Mouse (Mus musculus) olfactory bulb, adult 2 months (tissue): ENCODE results near the gene Mrps5. TPM values are rescaled to one million over a fixed set of nuclear protein-coding genes. Genes with fewer than 3 reads are reported as not detected.

Source experiments
- H3K27ac ChIP-seq: fragments of 200-500 bp; 2 replicates; pipeline ENCODE4 v1.5.1; 2012; ENCODE audit warnings: low read depth, low read length; ENCODE audit not compliant: insufficient read depth
- H3K4me1 ChIP-seq: fragments of 200-500 bp; 2 replicates; pipeline ENCODE4 v1.6.1; 2012; ENCODE audit warnings: low read length; ENCODE audit not compliant: control insufficient read depth, insufficient read depth
- H3K4me3 ChIP-seq: fragments of 200-500 bp; 2 replicates; pipeline ENCODE4 v1.5.1; 2012; ENCODE audit warnings: mild to moderate bottlenecking, low read depth, low read length, moderate library complexity; ENCODE audit not compliant: insufficient read depth
- CTCF ChIP-seq: fragments of 200-500 bp; IDR thresholded peaks from 2 replicates; pipeline ENCODE4 v1.5.1; 2012; ENCODE audit warnings: low read depth, mild to moderate bottlenecking, low read length, moderate library complexity; ENCODE audit not compliant: insufficient read depth
- POLR2A ChIP-seq: fragments of 200-500 bp; IDR thresholded peaks from 2 replicates; pipeline ENCODE4 v1.6.1; 2012; ENCODE audit warnings: mild to moderate bottlenecking, low read depth, low read length, moderate library complexity; ENCODE audit not compliant: insufficient read depth
- WGBS: fragments of 180-500 bp; shearing (Covaris S2); methylation state at CpG from one replicate; pipeline ENCODE4 v1.1.7; 2018; 5-methylcytosine and 5-hydroxymethylcytosine counted together
- polyA plus RNA-seq: library from polyadenylated mRNA; stranded (reverse); fragments of >200 nt; gene quantifications from 2 replicates; pipeline ENCODE4 v1.2.4, GENCODE M21; 2012; ENCODE audit warnings: low replicate concordance; ENCODE audit not compliant: missing spikeins, insufficient read depth, insufficient read length

The Mrps5 gene
- polyA plus RNA-seq, 1 experiment: not detected

DNA sequence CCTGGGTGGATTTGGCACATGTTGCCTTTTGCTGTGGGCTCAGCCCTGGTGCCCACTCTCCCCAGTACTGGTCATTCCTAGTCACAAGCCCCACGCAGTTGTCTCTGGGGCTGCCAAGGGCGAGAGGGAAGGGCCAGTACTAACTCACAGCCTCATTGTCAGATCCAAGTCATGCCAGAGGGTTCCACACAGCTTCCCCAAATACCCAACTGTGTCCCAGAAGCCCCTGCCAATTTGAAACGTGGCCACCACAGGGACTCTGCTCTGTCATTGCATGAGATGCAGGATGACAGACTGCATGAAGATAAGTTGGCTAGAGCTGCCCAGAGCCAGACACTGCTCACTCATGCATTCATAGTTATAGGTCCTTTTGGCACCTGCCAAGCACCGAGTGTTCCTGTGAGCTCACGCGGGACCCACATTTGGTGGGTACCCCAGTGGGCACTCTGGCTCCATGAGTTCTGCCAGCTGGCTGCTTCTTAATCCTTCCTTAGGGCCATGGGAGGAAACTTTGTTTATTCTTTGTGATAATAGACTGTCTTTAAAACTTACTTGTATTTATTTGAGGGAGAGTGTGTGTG, 41.1 kb downstream of the Mrps5 start:
- WGBS: 38% methylated on average over 6 of the region's 6 CpGs

DNA sequence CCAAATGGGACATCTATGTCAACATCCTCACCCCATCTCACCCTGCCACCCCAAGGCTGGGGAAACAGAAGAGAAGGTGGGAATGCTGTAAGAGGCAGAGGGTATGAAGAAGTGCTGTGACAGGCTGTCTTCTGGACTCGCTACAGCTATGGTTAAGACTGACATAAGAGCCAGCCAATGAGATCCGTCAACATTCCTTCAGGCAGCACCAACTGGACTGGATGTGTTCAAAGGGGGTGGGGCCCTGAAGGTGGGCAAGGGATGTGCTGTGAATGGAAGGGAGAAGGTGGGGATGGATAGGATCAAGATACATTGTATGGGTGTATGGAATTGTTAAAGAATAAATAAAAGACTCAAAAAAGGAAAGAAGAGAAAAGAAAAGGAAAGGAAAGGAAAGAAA, 45.6 kb downstream of the Mrps5 start:
- TF ChIP-seq POLR2A: no peak
- no peak for TF ChIP-seq CTCF
- Histone ChIP-seq H3K4me1 (no peaks in the 10 kb centered on the region), H3K27ac (no peak overlapping the region), H3K4me3 (no peak overlapping the region)
- 66% methylated on average over 2 of the region's 2 CpGs for WGBS

More for the DNA sequence above, 41.1 kb downstream of the Mrps5 start:
- no peak for TF ChIP-seq POLR2A
- TF ChIP-seq CTCF: no peak
- Histone ChIP-seq H3K27ac (no peak overlapping the region), H3K4me3 (no peak overlapping the region), H3K4me1 (no peaks in the 10 kb centered on the region)

DNA sequence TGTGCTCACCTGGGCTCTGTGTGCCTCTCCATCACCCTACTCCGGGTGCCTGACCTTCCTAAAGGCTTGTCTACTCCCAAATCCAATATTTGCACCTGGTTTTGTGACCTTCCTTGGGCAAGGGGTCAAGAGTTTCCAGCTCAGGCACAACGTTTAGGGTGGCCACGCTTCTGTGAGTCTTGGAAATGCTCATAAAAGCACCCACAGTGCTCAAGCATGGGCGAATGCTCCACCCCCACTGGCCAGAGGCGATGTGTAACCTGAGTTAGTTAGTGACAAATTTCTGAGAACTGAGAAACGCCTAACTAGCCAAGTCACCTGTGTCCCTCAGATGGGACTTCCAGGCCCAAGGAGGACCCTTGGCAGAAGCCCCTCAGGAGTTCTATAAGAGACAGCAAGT, 48.6 kb downstream of the Mrps5 start:
- no peak overlapping the region for H3K4me3 ChIP-seq
- WGBS: 79% methylated on average over 6 of the region's 6 CpGs
- TF ChIP-seq CTCF: no peak
- no peak for TF ChIP-seq POLR2A
- no peaks in the 10 kb centered on the region for H3K4me1 ChIP-seq
- no peak overlapping the region for H3K27ac ChIP-seq

DNA sequence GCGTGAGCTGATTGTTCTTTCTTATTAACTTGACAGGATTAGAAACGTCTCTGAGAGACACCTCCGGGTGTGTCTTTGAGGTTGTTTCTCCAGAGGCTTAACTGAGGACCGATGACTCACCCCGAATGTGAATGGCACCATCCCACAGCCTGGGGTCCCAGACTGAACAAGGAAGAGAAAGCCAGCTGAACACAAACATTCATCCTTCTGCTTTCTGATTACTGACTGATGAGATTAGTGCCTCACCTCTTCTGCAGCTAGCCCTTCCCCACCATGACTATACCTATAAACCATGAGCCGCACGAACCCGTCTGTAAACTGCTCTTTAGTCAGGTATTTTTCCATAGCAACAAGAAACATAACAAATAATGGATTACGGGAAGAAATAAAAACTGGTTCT, 52.0 kb downstream of the Mrps5 start:
- TF ChIP-seq POLR2A (no peak), CTCF (no peak)
- no peaks in the 10 kb centered on the region for H3K4me1 ChIP-seq
- WGBS: 46% methylated on average over 9 of the region's 9 CpGs

DNA sequence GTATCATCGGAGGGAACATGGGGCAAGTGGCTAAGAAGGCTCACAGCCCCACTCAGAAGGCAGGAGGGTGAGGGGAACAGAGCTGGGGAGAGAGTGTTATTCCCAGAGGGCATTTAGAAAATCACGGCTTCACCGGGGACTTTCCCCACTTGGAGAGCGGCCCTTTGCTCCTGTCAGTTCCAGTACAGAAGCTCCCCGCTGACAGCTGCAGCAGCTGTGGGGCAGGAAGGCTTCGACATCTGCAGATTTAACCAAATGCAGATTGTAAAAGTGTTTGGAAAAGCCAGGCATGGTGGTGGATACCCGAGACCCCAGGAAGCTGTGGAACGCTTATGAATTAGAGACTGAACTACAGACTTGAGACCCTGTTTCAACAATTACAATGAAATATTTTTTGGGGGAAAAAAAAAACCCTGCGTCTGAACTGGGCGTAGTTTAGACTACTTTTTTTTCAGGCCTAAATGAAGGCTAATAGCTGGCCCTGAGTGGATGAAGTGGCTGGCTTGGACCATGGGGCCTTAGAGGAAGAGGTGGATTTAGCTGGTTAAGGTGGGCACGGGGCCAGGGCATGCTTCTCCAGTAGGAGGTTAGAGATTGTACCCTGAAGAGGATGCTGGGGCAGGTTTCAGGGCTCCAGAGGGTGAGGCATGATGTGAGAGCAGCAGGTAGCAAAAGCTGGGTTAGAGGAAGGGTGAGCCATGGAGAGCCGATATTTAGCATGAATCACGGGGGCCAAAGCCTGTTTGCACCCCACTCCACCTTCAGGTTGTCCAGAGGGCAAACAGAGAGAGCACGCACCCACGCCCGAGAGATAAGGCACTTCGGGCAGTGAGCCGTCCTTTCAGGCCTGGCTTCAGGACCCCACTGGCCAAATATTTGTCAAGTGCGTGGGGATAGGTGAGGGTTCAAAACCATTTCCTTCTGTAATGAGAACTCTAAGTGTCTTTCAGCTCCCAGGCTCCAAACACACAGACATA, 57.0 kb downstream of the Mrps5 start:
- no peaks in the 10 kb centered on the region for H3K4me1 ChIP-seq
- WGBS: 75% methylated on average over 19 of the region's 19 CpGs
- no peak overlapping the region for H3K4me3 ChIP-seq
- no peak for TF ChIP-seq POLR2A
- no peak overlapping the region for H3K27ac ChIP-seq

More for the DNA sequence above, 52.0 kb downstream of the Mrps5 start:
- no peak overlapping the region for H3K4me3 ChIP-seq
- H3K27ac ChIP-seq: no peak overlapping the region

DNA sequence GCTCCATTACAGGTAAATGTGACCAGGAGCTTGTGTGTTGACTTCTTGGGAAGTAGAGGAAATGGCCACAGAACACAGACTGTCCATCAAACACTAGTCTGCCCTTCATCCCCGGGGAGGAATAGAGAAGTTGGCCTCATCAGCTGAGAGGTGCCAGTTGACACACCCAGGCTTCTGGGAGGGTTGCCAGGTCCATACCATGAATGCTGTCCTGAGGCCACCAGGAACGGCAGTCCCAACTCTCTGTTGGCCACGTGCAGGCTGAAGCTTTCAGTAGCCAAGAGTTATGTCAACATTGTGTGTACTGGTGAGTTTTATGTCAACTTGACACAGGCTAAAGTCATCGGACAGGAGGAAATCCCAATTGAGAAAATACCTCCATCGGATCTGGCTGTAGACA, 59.9 kb downstream of the Mrps5 start:
- Histone ChIP-seq H3K4me1 (no peaks in the 10 kb centered on the region), H3K27ac (no peak overlapping the region), H3K4me3 (no peak overlapping the region)
- TF ChIP-seq POLR2A (no peak), CTCF (no peak)
- WGBS: 69% methylated on average over 5 of the region's 5 CpGs

DNA sequence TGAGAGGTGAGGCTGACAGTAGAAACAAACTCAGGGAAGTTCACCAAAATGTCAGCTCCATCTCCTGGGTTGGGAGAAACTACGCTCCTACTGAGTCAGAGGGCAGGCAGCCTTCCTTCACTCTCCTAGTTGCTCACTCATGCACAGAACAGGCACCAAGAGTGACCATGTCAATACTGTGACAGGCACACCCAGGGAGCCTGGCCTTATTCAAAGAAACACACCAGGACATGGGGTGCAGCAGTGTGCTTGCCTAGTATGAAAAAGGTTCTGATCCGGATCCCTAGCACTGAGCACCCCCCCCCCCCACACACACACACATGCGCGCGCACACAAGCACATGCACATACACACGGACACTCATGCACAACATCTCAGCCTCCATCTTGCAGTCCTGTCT, 61.1 kb downstream of the Mrps5 start:
- WGBS: 88% methylated on average over 6 of the region's 6 CpGs

DNA sequence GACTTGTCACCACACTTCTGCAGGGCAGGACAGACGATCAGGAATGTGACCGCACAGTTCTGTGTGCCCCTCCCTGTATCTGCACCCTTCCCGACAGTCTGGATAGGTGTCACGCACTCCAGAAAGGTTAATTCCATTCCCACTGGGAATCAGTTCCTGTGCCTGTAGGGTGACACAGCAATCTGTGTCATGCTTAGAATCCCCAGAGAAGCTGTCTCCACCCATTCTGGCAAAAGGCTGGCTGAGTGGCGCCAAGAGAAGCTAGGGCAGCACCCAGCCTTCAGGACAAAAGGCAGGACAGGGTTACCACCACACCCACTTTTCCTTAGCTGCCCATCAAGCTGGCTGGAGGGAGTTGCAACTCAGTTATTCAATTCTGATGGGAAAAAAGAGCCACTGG, 62.9 kb downstream of the Mrps5 start:
- no peak overlapping the region for H3K27ac ChIP-seq
- TF ChIP-seq CTCF (no peak), POLR2A (no peak)
- 56% methylated on average over 5 of the region's 5 CpGs for WGBS

More for the DNA sequence above, 61.1 kb downstream of the Mrps5 start:
- H3K4me3 ChIP-seq: no peak overlapping the region
- no peaks in the 10 kb centered on the region for H3K4me1 ChIP-seq
- TF ChIP-seq POLR2A (no peak), CTCF (no peak)
- no peak overlapping the region for H3K27ac ChIP-seq

DNA sequence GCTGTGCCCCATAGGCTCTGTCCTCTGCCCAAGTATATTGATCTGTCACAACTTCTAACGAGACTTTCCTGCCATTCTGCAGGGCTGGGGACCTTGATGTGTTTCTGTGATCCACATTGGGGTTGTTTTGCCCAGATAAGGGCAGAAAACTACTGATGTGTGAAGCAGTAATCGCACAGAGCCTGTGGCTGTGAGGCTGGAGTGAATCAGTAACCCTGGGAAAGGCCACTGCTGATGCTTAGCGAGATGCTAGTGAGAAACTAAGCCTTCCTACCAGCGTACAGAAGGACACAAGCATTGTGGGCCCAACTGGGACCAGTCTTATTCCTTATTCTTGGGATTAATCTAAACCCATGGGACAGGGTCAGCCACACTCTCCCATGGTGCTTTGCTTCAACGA, 64.6 kb downstream of the Mrps5 start:
- Histone ChIP-seq H3K4me3 (no peak overlapping the region), H3K27ac (no peak overlapping the region), H3K4me1 (peaks cover 7% of the 10 kb centered on the region)
- 73% methylated on average over 5 of the region's 5 CpGs for WGBS
- TF ChIP-seq POLR2A: no peak
- TF ChIP-seq CTCF: no peak

More for the DNA sequence above, 62.9 kb downstream of the Mrps5 start:
- H3K4me1 ChIP-seq: no peaks in the 10 kb centered on the region
- no peak overlapping the region for H3K4me3 ChIP-seq

DNA sequence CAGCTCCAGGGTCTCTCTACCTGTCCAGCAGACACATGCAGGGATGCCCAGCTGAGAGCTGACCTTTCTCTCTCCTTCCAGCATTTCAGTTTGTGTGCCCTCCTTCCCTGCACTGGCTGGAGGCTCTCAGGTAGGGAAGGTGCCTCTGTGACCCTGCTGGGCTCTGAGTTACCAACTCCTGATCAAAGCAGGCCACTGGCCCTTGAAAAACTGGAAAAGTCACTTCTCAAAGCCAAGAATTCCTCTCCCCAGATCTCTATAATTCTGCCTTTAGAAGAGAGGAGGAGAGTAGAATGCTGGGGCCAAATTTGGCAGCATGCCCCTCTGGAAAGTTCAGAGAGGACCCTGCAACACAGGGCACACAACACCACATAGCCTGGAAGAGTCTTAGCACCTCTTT, 65.3 kb downstream of the Mrps5 start:
- no peak overlapping the region for H3K4me3 ChIP-seq
- no peak overlapping the region for H3K27ac ChIP-seq
- H3K4me1 ChIP-seq: peaks cover 7% of the 10 kb centered on the region
- TF ChIP-seq POLR2A (no peak), CTCF (no peak)
